Mouse (Mus musculus) liver, embryonic 14.5 days (tissue): ENCODE data around the gene Upf1.

Experiments
- CTCF ChIP-seq: IDR thresholded peaks from 2 replicates; pipeline ENCODE4 v1.5.1; 2016; ENCODE audit warnings: antibody characterized with exemption, low read depth, control low read depth
- EP300 ChIP-seq: IDR thresholded peaks from 2 replicates; pipeline ENCODE4 v1.6.1; 2016; ENCODE audit warnings: antibody characterized with exemption, low read depth

GRCm38 (mm10) chr8:70393087-70393486 is 40.0 kb upstream of the Upf1 start:
- TF ChIP-seq CTCF (no peak), EP300 (no peak)
